Mouse (Mus musculus): ENCODE results near the gene Vmn2r87.
"Not testable (repeated sequence)": the region's sequence is repeated elsewhere in the genome, so short reads cannot be mapped to it uniquely, and the experiment has no call there.

Vmn2r87 gene

GRCm38 (mm10) chr10:130497296-130497695, at the start of gene Vmn2r87:
Vmn2r87 (minus strand) TSS chr10:130497396.
- DNase-seq (ENCODE audit: low spot score): no peak

- DNase-seq (ENCODE audit: low spot score): not testable (repeated sequence)
These were observed 47.1 kb upstream of the Vmn2r87 start for GRCm38 (mm10) chr10:130544331-130544730.

- DNase-seq (ENCODE audit: low spot score): not testable (repeated sequence)
These were observed 44.9 kb upstream of the Vmn2r87 start for GRCm38 (mm10) chr10:130541931-130542691.

GRCm38 (mm10) chr10:130536101-130536500, 38.9 kb upstream of the Vmn2r87 start:
- DNase-seq (ENCODE audit: low spot score): no peak

GRCm38 (mm10) chr10:130527926-130528325, 30.7 kb upstream of the Vmn2r87 start:
- no peak for DNase-seq (ENCODE audit: low spot score)

GRCm38 (mm10) chr10:130470311-130470760, 26.9 kb downstream of the Vmn2r87 start:
- no peak for DNase-seq (ENCODE audit: low spot score)

GRCm38 (mm10) chr10:130455950-130456349, 41.2 kb downstream of the Vmn2r87 start, which contains the start of gene Vmn2r86:
Vmn2r86 (minus strand) TSS chr10:130456050.
- not testable (repeated sequence) for DNase-seq (ENCODE audit: low spot score)

GRCm38 (mm10) chr10:130444776-130445175, 52.4 kb downstream of the Vmn2r87 start:
- DNase-seq (ENCODE audit: low spot score): no peak

- DNase-seq (ENCODE audit: low spot score): not testable (repeated sequence)
These were observed 62.9 kb downstream of the Vmn2r87 start for GRCm38 (mm10) chr10:130434185-130434898.

GRCm38 (mm10) chr10:130429603-130430002, 67.6 kb downstream of the Vmn2r87 start, which contains the start of gene Vmn2r85:
Vmn2r85 (minus strand) TSS chr10:130429703.
- DNase-seq (ENCODE audit: low spot score): not testable (repeated sequence)

GRCm38 (mm10) chr10:130422368-130422767, 74.8 kb downstream of the Vmn2r87 start:
- not testable (repeated sequence) for DNase-seq (ENCODE audit: low spot score)

All from urinary bladder, postnatal 10 days (tissue).